Mouse (Mus musculus): ENCODE measurements around the gene Gpi1. TPM values are rescaled to one million over a fixed set of nuclear protein-coding genes. Genes with fewer than 3 reads are reported as not detected.

The Gpi1 gene
- total RNA-seq, 2 experiments from 2014 or later: 773 TPM

DNA sequence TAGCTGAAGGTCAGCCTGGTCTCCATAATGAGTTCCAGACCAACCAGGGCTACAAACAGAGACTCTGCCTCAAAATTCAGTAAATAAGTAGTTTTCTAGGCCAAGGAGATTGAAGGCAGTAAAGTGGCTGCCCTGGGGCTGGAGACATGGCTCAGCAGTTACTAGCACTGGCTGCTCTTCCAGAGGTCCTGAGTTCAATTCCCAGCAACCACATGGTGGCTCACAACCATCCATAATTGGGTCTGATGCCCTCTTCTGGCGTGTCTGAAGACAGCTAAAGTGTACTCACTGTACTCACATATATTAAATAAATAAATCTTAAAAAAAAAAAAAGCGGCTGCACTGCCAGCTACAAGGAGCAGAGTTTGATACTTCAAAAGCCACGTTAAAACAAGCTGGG is 64.1 kb downstream of the Gpi1 start:
- peak; percentile 24; the same call in 1 of the 2 replicates for TF ChIP-seq CTCF (conservative IDR thresholded peaks at IDR 0.05)
- DNase-seq (ENCODE audit: low spot score in 2 of 2): no peak
- Histone ChIP-seq H3K27ac (no peak overlapping the region), H3K4me3 (no peak overlapping the region)

DNA sequence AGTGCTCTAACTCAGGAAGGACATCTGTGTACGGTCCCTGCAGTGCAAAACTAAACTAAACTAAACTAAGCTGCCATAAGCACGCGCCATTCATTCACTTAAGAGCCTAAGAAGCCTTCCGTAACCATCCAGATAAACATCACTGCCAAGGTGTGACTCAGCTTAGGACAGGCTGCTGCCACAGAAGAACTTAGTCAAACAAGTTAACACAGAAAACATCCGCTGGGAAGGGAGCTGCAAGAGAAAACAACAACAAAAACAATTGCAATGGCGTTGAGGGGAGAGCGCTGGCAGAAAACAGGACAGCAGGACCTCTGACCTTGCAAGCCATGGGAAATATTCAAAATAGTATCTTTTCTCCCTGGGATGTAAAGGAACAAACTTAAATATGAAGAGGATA is 65.5 kb downstream of the Gpi1 start:
- no peak overlapping the region for H3K4me3 ChIP-seq
- H3K27ac ChIP-seq: no peak overlapping the region
- no peak for TF ChIP-seq CTCF (conservative IDR thresholded peaks at IDR 0.05)
- DNase-seq (ENCODE audit: low spot score in 2 of 2): no peak

DNA sequence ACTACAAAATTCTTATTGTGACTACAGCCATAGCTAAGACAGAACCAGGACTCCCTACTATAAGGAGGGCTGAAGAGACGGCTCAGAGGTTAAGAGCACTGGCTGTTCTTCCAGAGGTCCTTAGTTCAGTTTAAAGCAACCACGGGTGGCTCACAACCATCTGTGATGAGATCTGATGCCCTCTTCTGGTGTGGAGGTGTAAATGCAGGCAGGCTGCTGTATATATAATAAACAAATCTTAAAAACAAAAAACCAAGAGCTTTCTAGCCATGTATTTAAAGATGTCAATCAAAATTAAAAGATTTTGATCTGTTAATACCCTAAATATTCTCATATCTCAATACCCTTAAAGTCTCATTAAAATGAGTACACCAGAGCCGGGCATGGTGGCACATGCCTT is 71.0 kb downstream of the Gpi1 start:
- no peak for DNase-seq (ENCODE audit: low spot score in 2 of 2)
- TF ChIP-seq CTCF (conservative IDR thresholded peaks at IDR 0.05): peak; percentile 64
- Histone ChIP-seq H3K27ac (no peak overlapping the region), H3K4me3 (no peak overlapping the region)

DNA sequence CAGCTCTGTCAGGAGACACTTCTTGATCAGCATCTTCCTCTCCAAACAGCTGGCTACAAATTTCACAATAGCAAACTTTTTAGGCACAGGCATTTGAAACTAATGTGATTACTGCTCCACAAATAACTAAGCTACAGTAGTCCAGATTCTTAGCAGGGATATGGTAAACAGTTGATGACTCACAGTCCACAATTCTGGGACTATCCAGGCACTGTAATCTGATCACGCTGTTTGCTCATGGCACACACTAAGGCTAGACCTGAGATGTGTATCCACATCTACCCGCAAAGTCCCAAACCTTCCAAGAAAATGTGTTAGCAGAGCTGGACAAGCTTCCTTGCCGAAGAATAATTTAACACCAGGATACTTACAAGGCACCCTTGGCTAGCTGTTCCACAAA is 72.1 kb downstream of the Gpi1 start:
- no peak overlapping the region for H3K27ac ChIP-seq
- no peak for TF ChIP-seq CTCF (conservative IDR thresholded peaks at IDR 0.05)
- H3K4me3 ChIP-seq: no peak overlapping the region
- DNase-seq (ENCODE audit: low spot score in 2 of 2): no peak

Other genes starting within 250 kb of the Gpi1 start
- gene Scgb2b27, start 216.4 kb downstream of the Gpi1 start, total RNA-seq (2021): not detected
- not detected for gene Scgb1b27, start 208.9 kb downstream of the Gpi1 start, total RNA-seq (2021)
- not detected for gene Scgb1b30, start 134.9 kb downstream of the Gpi1 start, total RNA-seq (2021)
- gene Wtip, start 97.1 kb downstream of the Gpi1 start, total RNA-seq (2021): 10 to 100 TPM; 11.7 to 12.3 TPM
- gene Uba2, start 60.7 kb downstream of the Gpi1 start, total RNA-seq (2021): 10 to 100 TPM; 85.7 to 92.9 TPM
- 10 to 100 TPM; 24.5 to 26.8 TPM for gene Pdcd2l, start 33.7 kb downstream of the Gpi1 start, total RNA-seq (2021)
- gene Gm6096, start 20.7 kb upstream of the Gpi1 start, total RNA-seq (2021): not detected
- 10 to 100 TPM; 36.6 to 41.1 TPM for gene 4931406P16Rik, start 83.2 kb upstream of the Gpi1 start, total RNA-seq (2021)
- gene Lsm14a, start 163.0 kb upstream of the Gpi1 start, total RNA-seq (2021): 10 to 100 TPM; 87.3 to 94.3 TPM